Mouse (Mus musculus) CH12.LX (cell line): ENCODE data around the gene Bad. TPM values are rescaled to one million over a fixed set of nuclear protein-coding genes. Genes with fewer than 3 reads are reported as not detected.

Experiments used
- DNase-seq: peaks from one replicate; pipeline ENCODE4 v3.0.0-alpha.2; 2013; ENCODE audit errors: extremely low read depth
- H3K27ac ChIP-seq: 2 replicates; pipeline ENCODE4 v1.5.1; 2012; ENCODE audit warnings: low read depth, mild to moderate bottlenecking, control low read depth, moderate library complexity; ENCODE audit not compliant: insufficient read depth
- H3K27me3 ChIP-seq: replicated peaks from 2 replicates; pipeline ENCODE3; 2012; ENCODE audit warnings: inconsistent platforms
- H3K36me3 ChIP-seq, 2 experiments: replicated peaks in 1 of 2; 2 replicates each; pipeline versions ENCODE3 to v1.6.1; 2012; ENCODE audit warnings: inconsistent platforms in 1 of 2, low read length in 1 of 2, mild to moderate bottlenecking in 1 of 2, mixed read lengths in 1 of 2, moderate library complexity in 1 of 2; ENCODE audit not compliant: control insufficient read depth in 1 of 2, insufficient read depth in 1 of 2
- H3K4me1 ChIP-seq, 2 experiments: 2 replicates each; pipeline ENCODE4 v1.6.1; 2012; ENCODE audit warnings: inconsistent platforms in 1 of 2, moderate library complexity in 1 of 2; ENCODE audit not compliant: insufficient read depth in 2 of 2, control insufficient read depth in 1 of 2
- H3K4me2 ChIP-seq: 2 replicates; pipeline ENCODE4 v1.6.1; 2012; ENCODE audit warnings: low read depth, mild to moderate bottlenecking, control low read depth; ENCODE audit not compliant: poor library complexity, insufficient read depth, severe bottlenecking
- H3K4me3 ChIP-seq, 3 experiments: fragments of 150-350 bp in 1 of 3; sonication (generic) in 1 of 3; replicated peaks in 1 of 3; 2 replicates each; pipeline versions ENCODE3 to v1.5.1; 2011 to 2012; ENCODE audit warnings: low read depth in 2 of 3, low read length in 2 of 3, mild to moderate bottlenecking in 2 of 3, moderate library complexity in 2 of 3, control low read depth in 1 of 3, improper control_type of control experiment in 1 of 3, inconsistent platforms in 1 of 3, mixed read lengths in 1 of 3; ENCODE audit not compliant: poor library complexity in 1 of 3
- H3K79me2 ChIP-seq: replicated peaks from 2 replicates; pipeline ENCODE4 v1.6.1; 2012; ENCODE audit warnings: mild to moderate bottlenecking, moderate library complexity; ENCODE audit not compliant: control insufficient read depth, poor library complexity, insufficient read depth, severe bottlenecking; ENCODE audit errors: extremely low read depth
- H3K9ac ChIP-seq: 2 replicates; pipeline ENCODE4 v1.6.1; 2012; ENCODE audit warnings: low read depth, mild to moderate bottlenecking, control low read depth, moderate library complexity; ENCODE audit not compliant: insufficient read depth
- H3K9me3 ChIP-seq: replicated peaks from 2 replicates; pipeline ENCODE3; 2012; ENCODE audit warnings: low read length, inconsistent platforms, mixed read lengths
- CHD2 ChIP-seq: IDR thresholded peaks from 2 replicates; pipeline ENCODE4 v1.6.1; 2011; ENCODE audit warnings: low read length, improper control_type of control experiment
- E2F4 ChIP-seq: IDR thresholded peaks from 2 replicates; pipeline ENCODE4 v1.6.1; 2011; ENCODE audit warnings: low read depth, low read length, improper control_type of control experiment; ENCODE audit not compliant: insufficient replicate concordance
- ETS1 ChIP-seq: conservative IDR thresholded peaks from 2 replicates; pipeline ENCODE4 v1.6.1; 2012; ENCODE audit warnings: low read depth, mild to moderate bottlenecking, inconsistent platforms, low read length, improper control_type of control experiment, moderate library complexity
- HCFC1 ChIP-seq: IDR thresholded peaks from 2 replicates; pipeline ENCODE4 v1.6.1; 2012; ENCODE audit warnings: low read depth, mild to moderate bottlenecking, inconsistent platforms, low read length, improper control_type of control experiment
- JUN ChIP-seq: IDR thresholded peaks from 2 replicates; pipeline ENCODE4 v1.6.1; 2011; ENCODE audit warnings: low read depth, mild to moderate bottlenecking, low read length, improper control_type of control experiment, moderate library complexity; ENCODE audit not compliant: insufficient read depth
- JUND ChIP-seq: conservative IDR thresholded peaks from 2 replicates; pipeline ENCODE4 v1.6.1; 2011; ENCODE audit warnings: low read depth, low read length, improper control_type of control experiment
- MAFK ChIP-seq: IDR thresholded peaks from 2 replicates; pipeline ENCODE4 v1.6.1; 2011; ENCODE audit warnings: low read length, improper control_type of control experiment; ENCODE audit not compliant: insufficient replicate concordance
- MAX ChIP-seq: IDR thresholded peaks from 2 replicates; pipeline ENCODE4 v1.6.1; 2011; ENCODE audit warnings: low read length, improper control_type of control experiment
- MEF2A ChIP-seq: IDR thresholded peaks from 2 replicates; pipeline ENCODE4 v1.6.1; 2014; ENCODE audit warnings: low read depth, mild to moderate bottlenecking, inconsistent platforms, low read length, improper control_type of control experiment, borderline replicate concordance
- MXI1 ChIP-seq: IDR thresholded peaks from 2 replicates; pipeline ENCODE4 v1.6.1; 2011; ENCODE audit warnings: mild to moderate bottlenecking, low read depth, low read length, improper control_type of control experiment
- NRF1 ChIP-seq: IDR thresholded peaks from 2 replicates; pipeline ENCODE4 v1.6.1; 2014; ENCODE audit warnings: low read depth, mild to moderate bottlenecking, inconsistent platforms, low read length, improper control_type of control experiment, moderate library complexity
- PAX5 ChIP-seq: IDR thresholded peaks from 2 replicates; pipeline ENCODE4 v1.6.1; 2012; ENCODE audit warnings: low read length, inconsistent platforms, mixed read lengths
- POLR2A ChIP-seq: IDR thresholded peaks from 2 replicates; pipeline ENCODE4 v1.6.1; 2011; ENCODE audit warnings: low read depth, mild to moderate bottlenecking, improper control_type of control experiment, low read length
- POLR2AphosphoS2 ChIP-seq: IDR thresholded peaks from 2 replicates; pipeline ENCODE4 v1.6.1; 2011; ENCODE audit warnings: low read depth, low read length, improper control_type of control experiment
- RAD21 ChIP-seq: IDR thresholded peaks from 2 replicates; pipeline ENCODE4 v1.6.1; 2011; ENCODE audit warnings: low read depth, mild to moderate bottlenecking, low read length, improper control_type of control experiment, moderate library complexity
- SIN3A ChIP-seq: IDR thresholded peaks from 2 replicates; pipeline ENCODE4 v1.6.1; 2012; ENCODE audit warnings: low read length, improper control_type of control experiment, inconsistent platforms
- SMC3 ChIP-seq: IDR thresholded peaks from 2 replicates; pipeline ENCODE4 v1.6.1; 2011; ENCODE audit warnings: low read depth, low read length, improper control_type of control experiment
- USF2 ChIP-seq: conservative IDR thresholded peaks from 2 replicates; pipeline ENCODE4 v1.6.1; 2011; ENCODE audit warnings: low read depth, low read length, improper control_type of control experiment
- ZKSCAN1 ChIP-seq: IDR thresholded peaks from 2 replicates; pipeline ENCODE4 v1.6.1; 2012; ENCODE audit warnings: low read depth, inconsistent platforms, low read length, improper control_type of control experiment, borderline replicate concordance
- ZMIZ1 ChIP-seq: IDR thresholded peaks from 2 replicates; pipeline ENCODE4 v1.6.1; 2012; ENCODE audit warnings: low read depth, mild to moderate bottlenecking, inconsistent platforms, low read length, improper control_type of control experiment
- ZNF384 ChIP-seq: IDR thresholded peaks from 2 replicates; pipeline ENCODE4 v1.6.1; 2012; ENCODE audit warnings: low read depth, low read length, improper control_type of control experiment, inconsistent platforms
- dilution Hi-C: fragments of 300-500 bp; cut with MboI; formaldehyde crosslinking; loops from 2 replicates; pipeline ENCODE4 v1.14.3; 2020; ENCODE audit warnings: low sequenced_read_pairs; ENCODE audit not compliant: extremely low pct_unique_long_range_greater_than_20kb, extremely low pct_ligation_motif_present
- in situ Hi-C: fragments of 300-500 bp; cut with MboI; formaldehyde crosslinking; loops from 3 replicates; pipeline ENCODE4 v1.14.3; 2019; ENCODE audit warnings: low sequenced_read_pairs, low pct_ligation_motif_present, low pct_unique_long_range_greater_than_20kb, mixed read lengths
- polyA plus RNA-seq: library from polyadenylated mRNA; unstranded; fragments of >175 nt; gene quantifications from 2 replicates; pipeline ENCODE4 v1.2.1, GENCODE M21; 2012; ENCODE audit warnings: low read depth; ENCODE audit not compliant: insufficient read length
- total RNA-seq, 2 experiments: library from RNA; depleted of rRNA; stranded (reverse); fragments of 300-350 nt in 1 of 2; fragments of >200 nt in 1 of 2; gene quantifications; 2 replicates each; pipeline ENCODE4 v1.2.3; 2012 to 2014

The Bad gene
- total and polyA plus RNA-seq, 3 experiments = 27.7 to 38.0 (median 33.3) TPM

GRCm38 (mm10) chr19:6970460-6971085 lies 28.9 kb downstream of the Bad start:
- H3K79me2 ChIP-seq = peaks cover 3% of the 10 kb centered on the region; the same call in 1 of the 2 replicates
- no peak overlapping the region for H3K27ac ChIP-seq
- no peak overlapping the region for H3K9ac ChIP-seq
- no peak overlapping the region for H3K4me2 ChIP-seq
- dilution Hi-C loops (no loop called here), in situ Hi-C loops (no loop called here)
- H3K36me3 ChIP-seq = peaks cover 4 to 13% of the 10 kb centered on the region in 2 experiments
- no peak for DNase-seq
- no peak overlapping the region for H3K4me3 ChIP-seq
- H3K4me1 ChIP-seq = peaks cover 9 to 49% of the 10 kb centered on the region in 2 experiments
- no peaks in the 10 kb centered on the region for H3K9me3 ChIP-seq
- H3K27me3 ChIP-seq = peaks cover 3% of the 10 kb centered on the region
- TF ChIP-seq ETS1 (no peak), MAX (no peak), HCFC1 (no peak), RAD21 (no peak)
- TF ChIP-seq, all 38 proteins: peak for 0

GRCm38 (mm10) chr19:6971644-6972043 lies 30.0 kb downstream of the Bad start:
- H3K9ac ChIP-seq = no peak overlapping the region
- H3K4me3 ChIP-seq = no peak overlapping the region
- dilution Hi-C loops (no loop called here), in situ Hi-C loops (no loop called here)
- H3K79me2 ChIP-seq = peaks cover 13% of the 10 kb centered on the region
- DNase-seq = no peak
- H3K27ac ChIP-seq = no peak overlapping the region
- peaks cover 0 to 7% of the 10 kb centered on the region in 2 experiments for H3K36me3 ChIP-seq
- peaks cover 3% of the 10 kb centered on the region for H3K27me3 ChIP-seq
- no peaks in the 10 kb centered on the region for H3K9me3 ChIP-seq
- H3K4me1 ChIP-seq = peaks cover 9 to 53% of the 10 kb centered on the region in 2 experiments
- TF ChIP-seq SMC3 (no peak), PAX5 (no peak), POLR2AphosphoS2 (no peak), NRF1 (no peak), POLR2A (no peak), CHD2 (no peak), ZNF384 (no peak), MXI1 (no peak), USF2 (no peak), ETS1 (no peak), ZKSCAN1 (no peak), JUN (no peak), SIN3A (no peak), E2F4 (no peak), RAD21 (no peak), ZMIZ1 (no peak), JUND (no peak), MAFK (no peak), MEF2A (no peak)
- TF ChIP-seq, all 38 proteins: peak for 0
- no peak overlapping the region for H3K4me2 ChIP-seq
